Mouse (Mus musculus) B cell, adult (primary cell): Measurements from ENCODE around the gene Sstr4. TPM values are rescaled to one million over a fixed set of nuclear protein-coding genes. Genes with fewer than 3 reads are reported as not detected.

Source experiments
- total RNA-seq: library from RNA; stranded (reverse); gene quantifications from 4 replicates; pipeline ENCODE4 v1.2.4, GENCODE M21; 2023; ENCODE audit not compliant: inconsistent age

Sstr4 gene
- total RNA-seq: not detected in 4 replicates

GRCm38 (mm10) chr2:148395131-148396051, at the start of gene Sstr4:
Sstr4 (plus strand) TSS chr2:148395344.

GRCm38 (mm10) chr2:148407870-148408760, 13.0 kb downstream of the Sstr4 start, which contains the start of gene Thbd:
Thbd (minus strand) TSS chr2:148408188.

GRCm38 (mm10) chr2:148443249-148443958, 48.3 kb downstream of the Sstr4 start, which contains the start of gene Cd93:
Cd93 (minus strand) TSS chr2:148443563.

Other genes starting within 250 kb of the Sstr4 start
- 1.3 to 1.9 TPM (median 1.5 TPM) in 4 replicates for gene Thbd, start 12.8 kb downstream of the Sstr4 start, total RNA-seq
- 10.1 to 11.3 TPM (median 10.7 TPM) in 4 replicates for gene Cd93, start 48.2 kb downstream of the Sstr4 start, total RNA-seq